Mouse (Mus musculus): ENCODE results near the gene Uqcc2.
A peak's percentile ranks its signal among the peaks of the same experiment; 100 is the strongest.

Uqcc2 gene

GRCm38 (mm10) chr17:27154881-27155280 is 21.2 kb upstream of the Uqcc2 start:
- DNase-seq (ENCODE audit: low spot score in 2 of 2) = no peak

GRCm38 (mm10) chr17:27154256-27154655 is 20.5 kb upstream of the Uqcc2 start:
- no peak for DNase-seq (ENCODE audit: low spot score in 2 of 2)

GRCm38 (mm10) chr17:27153773-27154193 is 20.1 kb upstream of the Uqcc2 start:
- DNase-seq (ENCODE audit: low spot score in 2 of 2) = no peak

GRCm38 (mm10) chr17:27152976-27153723 is 19.4 kb upstream of the Uqcc2 start:
- DNase-seq (ENCODE audit: low spot score in 2 of 2) = no peak

- DNase-seq (ENCODE audit: low spot score in 2 of 2) = no peak
Observed at GRCm38 (mm10) chr17:27151411-27151810, 17.7 kb upstream of the Uqcc2 start.

- DNase-seq (ENCODE audit: low spot score in 2 of 2) = no peak
Observed at GRCm38 (mm10) chr17:27150871-27151270, 17.2 kb upstream of the Uqcc2 start.

GRCm38 (mm10) chr17:27146323-27146923 is 12.7 kb upstream of the Uqcc2 start:
- DNase-seq (ENCODE audit: low spot score in 2 of 2) = no peak

- no peak for DNase-seq (ENCODE audit: low spot score in 2 of 2)
Observed at GRCm38 (mm10) chr17:27144152-27144551, 10.4 kb upstream of the Uqcc2 start.

GRCm38 (mm10) chr17:27141971-27142450 is 8.3 kb upstream of the Uqcc2 start:
- DNase-seq (ENCODE audit: low spot score in 2 of 2) = no peak

GRCm38 (mm10) chr17:27140262-27140661 is 6.5 kb upstream of the Uqcc2 start:
- DNase-seq (ENCODE audit: low spot score in 2 of 2) = no peak

- no peak for DNase-seq (ENCODE audit: low spot score in 2 of 2)
Observed at GRCm38 (mm10) chr17:27139304-27139703, 5.6 kb upstream of the Uqcc2 start.

GRCm38 (mm10) chr17:27138396-27138795 is 4.7 kb upstream of the Uqcc2 start:
- DNase-seq (ENCODE audit: low spot score in 2 of 2) = no peak

- no peak for DNase-seq (ENCODE audit: low spot score in 2 of 2)
Observed at GRCm38 (mm10) chr17:27134715-27135114, 999 bp upstream of the Uqcc2 start.

- DNase-seq (ENCODE audit: low spot score in 2 of 2) = no peak
Observed at GRCm38 (mm10) chr17:27134187-27134586, 471 bp upstream of the Uqcc2 start.

GRCm38 (mm10) chr17:27132238-27132637 is 1.5 kb downstream of the Uqcc2 start:
- no peak for DNase-seq (ENCODE audit: low spot score in 2 of 2)

GRCm38 (mm10) chr17:27131240-27131665 is 2.5 kb downstream of the Uqcc2 start:
- DNase-seq (ENCODE audit: low spot score in 2 of 2) = no peak

GRCm38 (mm10) chr17:27130246-27130645 is 3.5 kb downstream of the Uqcc2 start:
- DNase-seq (ENCODE audit: low spot score in 2 of 2) = no peak

GRCm38 (mm10) chr17:27129819-27130218 is 3.9 kb downstream of the Uqcc2 start:
- DNase-seq (ENCODE audit: low spot score in 2 of 2) = no peak

GRCm38 (mm10) chr17:27129291-27129690 is 4.4 kb downstream of the Uqcc2 start:
- DNase-seq (ENCODE audit: low spot score in 2 of 2) = no peak

GRCm38 (mm10) chr17:27128189-27128588 is 5.5 kb downstream of the Uqcc2 start:
- no peak for DNase-seq (ENCODE audit: low spot score in 2 of 2)

- no peak for DNase-seq (ENCODE audit: low spot score in 2 of 2)
Observed at GRCm38 (mm10) chr17:27126974-27127373, 6.7 kb downstream of the Uqcc2 start.

GRCm38 (mm10) chr17:27125669-27126202 is 8.0 kb downstream of the Uqcc2 start:
- DNase-seq (ENCODE audit: low spot score in 2 of 2) = no peak

- DNase-seq (ENCODE audit: low spot score in 2 of 2) = peak; percentile 61 to 86
Observed at GRCm38 (mm10) chr17:27125185-27125584, 8.5 kb downstream of the Uqcc2 start.
